Mouse (Mus musculus) left cerebral cortex, adult 9 months (tissue): ENCODE results near the gene Grpel1.

Source experiments
- DNase-seq, 2 experiments: peaks; one replicate each; pipeline ENCODE4 v3.0.0; 2022; ENCODE audit warnings: low spot score in 2 of 2

The Grpel1 gene

DNA sequence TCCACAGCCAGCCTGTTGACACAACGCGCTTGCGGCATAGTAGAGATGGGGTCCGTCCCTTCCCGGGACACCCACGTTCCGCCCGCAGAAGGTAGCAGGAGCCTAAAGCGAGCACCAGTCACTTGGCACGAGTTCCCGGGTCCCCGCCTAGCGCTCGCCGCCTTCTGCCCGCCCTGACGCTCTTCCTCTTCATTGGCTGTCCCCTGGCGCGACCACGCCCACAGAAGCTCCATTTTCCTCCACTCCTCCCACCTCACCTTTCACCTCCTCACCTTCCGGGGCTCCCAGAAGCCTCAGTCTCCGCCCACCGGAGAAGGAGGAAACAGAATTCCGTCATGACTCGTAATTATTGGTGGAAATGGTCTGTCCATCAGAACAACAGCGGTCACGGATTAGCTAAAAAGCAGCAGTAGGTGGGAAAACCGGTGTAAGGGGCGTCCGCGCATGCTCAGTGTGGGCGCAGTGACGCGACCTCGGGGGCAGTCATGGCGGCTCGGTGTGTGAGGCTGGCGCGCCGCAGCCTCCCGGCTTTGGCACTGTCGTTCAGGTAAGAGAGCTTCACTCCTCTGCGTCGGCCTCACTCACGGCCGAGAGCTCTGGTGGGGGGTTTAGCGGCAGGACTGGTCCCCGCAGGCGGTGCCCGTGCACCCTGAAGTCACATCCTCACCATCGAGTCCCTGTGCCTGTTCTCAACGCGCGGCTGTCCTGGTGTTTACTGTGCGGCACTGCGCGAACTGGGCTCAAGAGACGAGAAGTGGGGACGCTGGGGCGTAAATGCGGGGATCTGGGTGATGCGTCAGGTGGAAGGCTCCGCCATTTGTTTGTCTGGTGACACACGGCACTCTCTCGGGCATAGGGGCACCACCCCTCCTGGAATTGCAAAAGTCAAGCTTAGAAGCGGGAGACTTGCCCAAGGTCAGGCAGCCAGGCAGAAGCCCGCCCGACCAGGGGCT, at the start of gene Grpel1:
Gene Grpel1 (plus strand): TSS at position 290 of the 953 bp plus-strand sequence.
- peak; percentile 99 to 100 for DNase-seq

DNA sequence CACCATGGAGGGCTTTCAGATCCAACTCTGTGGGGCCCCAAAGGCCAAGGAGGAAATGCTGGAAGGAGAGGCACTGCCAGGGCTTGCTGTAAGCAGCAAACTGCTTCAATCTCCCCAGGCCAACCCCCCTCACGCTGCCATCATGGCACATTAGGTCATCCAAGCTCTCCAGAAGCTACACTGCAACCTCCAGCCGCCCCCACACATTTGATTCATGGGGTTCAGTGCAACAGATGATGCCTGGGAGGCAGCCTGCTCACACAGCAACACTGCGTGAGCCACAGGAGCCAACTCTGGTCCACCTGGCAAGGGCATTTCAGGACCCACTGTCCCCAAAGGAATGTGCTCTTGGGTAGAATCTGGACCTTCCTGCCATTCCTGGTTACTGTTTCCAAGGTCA, 44.9 kb upstream of the Grpel1 start:
- DNase-seq, result no peak

DNA sequence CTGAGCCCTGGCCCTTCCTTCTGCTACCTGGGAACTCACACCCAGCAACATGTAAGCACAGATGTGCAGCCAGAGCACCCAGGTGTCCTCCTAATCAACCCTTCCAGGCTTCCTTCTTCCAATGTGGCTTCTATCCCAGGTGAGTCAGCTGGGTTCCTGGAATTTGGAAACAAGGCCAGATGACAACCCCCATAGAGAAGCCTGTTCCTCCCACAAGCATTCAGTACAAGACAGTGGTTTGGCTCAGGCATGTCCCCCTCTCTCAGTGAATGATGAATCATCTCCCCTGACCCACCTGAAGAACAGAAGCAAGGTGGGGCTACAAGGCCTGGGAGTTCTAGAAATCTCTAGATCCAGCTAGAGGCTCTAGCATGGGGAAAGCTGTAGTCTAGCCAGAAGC, 42.1 kb upstream of the Grpel1 start:
- no peak for DNase-seq

DNA sequence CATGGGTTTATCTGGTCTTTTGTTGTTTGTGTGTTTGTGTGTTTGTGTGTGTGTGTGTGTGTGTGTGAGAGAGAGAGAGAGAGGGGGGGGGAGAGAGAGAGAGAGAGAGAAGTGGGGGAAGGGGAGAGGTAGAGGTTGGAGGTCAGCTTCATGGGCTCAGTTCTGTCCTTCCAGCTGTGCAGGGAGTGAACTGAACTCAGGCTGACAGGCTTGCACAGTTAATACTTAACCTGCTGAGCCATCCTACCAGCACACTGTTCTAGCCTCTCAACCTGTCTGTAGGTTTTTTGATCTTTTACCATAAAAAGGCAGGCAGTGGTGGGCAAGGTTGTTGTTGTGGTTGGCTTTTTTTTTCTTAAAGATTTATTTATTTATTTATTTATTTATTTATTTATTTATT, 40.1 kb upstream of the Grpel1 start:
- no peak for DNase-seq

DNA sequence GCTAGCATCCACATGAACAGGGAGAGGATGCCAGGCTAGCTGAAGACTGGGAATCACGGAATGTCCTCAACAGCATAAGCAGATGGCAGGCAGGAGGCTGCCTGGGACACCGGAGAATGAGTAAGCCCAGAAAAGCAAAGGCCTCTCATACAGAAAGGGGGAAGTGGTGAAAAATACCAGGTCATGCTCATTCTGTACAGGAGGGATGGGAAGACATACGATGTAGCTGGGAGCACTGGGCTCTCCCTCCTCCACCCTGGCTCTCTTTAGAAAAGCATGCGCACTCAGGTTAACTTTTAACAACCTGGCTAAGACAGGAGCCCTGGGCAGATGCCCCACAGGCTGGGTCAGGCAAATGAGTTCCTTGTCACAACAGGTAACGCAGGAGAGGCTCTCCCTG, 38.4 kb upstream of the Grpel1 start:
- DNase-seq, result peak in 1 of 2 experiments; percentile 64

DNA sequence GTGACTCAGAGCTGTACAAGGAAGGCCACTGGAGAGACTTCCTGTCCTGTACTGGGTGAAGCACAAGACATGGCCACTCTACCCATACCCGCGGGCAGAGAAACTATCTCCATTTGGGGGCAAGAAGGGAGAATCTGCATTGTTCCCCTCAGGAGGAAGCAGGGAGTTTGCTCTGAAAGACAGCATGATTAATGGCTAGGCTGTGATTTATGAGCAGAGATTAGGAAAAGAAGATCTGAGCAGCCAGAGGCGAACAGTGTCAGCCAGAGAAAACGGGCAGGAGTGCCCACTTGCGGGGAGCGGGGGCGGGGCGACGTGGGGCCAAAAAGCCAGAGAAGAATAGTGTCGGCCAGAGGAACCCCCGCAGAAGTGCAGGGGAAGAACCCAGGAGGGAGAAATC, 37.0 kb upstream of the Grpel1 start:
- no peak for DNase-seq

DNA sequence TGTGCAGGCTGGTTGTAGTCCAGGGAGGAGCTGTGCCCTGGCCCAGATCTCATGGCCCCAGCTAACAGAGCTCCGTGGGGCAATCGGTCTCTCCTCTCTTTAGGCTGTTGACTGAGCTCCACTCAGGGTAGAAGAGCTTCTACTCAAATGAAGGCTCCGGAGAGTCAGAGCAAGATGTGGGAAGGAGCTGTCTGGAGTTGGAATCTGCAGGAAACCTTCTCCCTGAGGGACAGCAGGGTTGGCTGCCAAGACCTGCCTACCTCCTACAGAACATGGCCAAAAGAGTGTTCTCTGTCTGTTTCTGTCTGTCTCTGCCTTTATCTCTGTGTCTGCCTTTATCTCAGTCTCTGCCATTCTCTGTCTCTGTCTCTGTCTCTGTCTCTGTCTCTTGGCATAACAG, 35.2 kb upstream of the Grpel1 start:
- DNase-seq, result no peak

DNA sequence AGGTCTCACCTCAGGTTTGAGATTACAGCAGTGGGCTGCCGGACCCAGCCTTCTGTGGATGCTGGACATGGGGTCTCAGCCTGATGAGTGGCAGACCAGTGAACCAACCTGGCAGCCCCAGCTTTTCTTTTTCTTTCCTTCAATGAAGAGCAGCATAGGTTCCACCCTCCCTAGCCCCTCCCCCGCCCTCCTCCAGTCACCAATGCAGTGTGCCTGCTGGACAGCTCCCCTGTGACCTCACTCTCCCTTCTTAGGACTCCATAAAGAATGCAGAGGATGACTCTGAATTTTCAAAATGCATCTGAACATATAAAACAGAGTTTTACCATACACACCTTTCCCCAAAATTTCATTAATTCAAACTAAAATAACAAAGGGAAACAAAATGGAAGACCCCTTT, 33.1 kb upstream of the Grpel1 start:
- DNase-seq, result no peak

DNA sequence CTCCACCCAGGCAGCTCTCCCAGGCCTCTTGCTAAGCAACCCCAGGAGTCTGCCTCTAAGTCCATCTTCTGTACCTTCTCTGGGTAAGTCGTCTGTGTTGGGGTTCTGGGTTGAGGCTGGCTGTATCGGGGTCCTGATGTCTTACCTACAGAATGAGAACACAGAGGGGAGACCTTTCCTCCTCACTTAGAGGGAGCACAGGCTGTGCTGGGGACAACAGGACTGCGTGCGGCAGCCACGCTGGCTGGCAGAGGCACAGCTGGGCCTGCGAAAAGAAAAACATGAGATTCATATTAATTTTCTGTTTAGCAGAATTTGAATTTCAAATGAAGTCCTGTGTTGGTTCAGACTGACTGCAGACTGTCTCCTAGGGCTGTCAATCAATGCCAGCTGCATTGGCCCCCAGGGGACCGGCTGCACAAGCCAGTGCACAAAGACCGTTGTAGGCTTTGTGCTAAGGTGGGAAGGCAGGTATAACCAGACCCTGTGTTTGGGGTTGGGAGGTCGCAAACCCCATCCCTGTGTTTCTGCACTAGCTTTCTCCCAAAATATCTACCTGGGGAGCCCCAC, 30.3 kb upstream of the Grpel1 start:
- no peak for DNase-seq

DNA sequence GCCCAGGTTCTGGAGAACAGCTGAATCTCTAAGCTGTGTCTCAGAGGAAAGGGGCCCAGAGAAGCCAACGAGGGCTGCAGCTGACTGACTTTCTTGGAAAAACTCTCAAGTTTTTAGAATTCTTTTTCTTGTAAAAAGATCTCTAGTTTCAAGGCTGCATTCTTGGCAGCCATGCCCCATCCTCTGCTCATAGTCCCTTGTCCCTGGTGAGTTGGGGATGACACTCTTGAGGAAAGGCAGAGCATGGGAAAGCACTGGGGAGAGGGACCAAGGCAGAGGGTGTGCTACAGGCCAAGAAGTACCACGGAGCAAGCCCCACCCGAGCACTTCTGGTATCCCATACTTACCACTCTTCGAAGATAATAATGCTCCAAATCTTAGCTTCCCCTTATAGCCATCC, 27.9 kb upstream of the Grpel1 start:
- DNase-seq, result no peak

DNA sequence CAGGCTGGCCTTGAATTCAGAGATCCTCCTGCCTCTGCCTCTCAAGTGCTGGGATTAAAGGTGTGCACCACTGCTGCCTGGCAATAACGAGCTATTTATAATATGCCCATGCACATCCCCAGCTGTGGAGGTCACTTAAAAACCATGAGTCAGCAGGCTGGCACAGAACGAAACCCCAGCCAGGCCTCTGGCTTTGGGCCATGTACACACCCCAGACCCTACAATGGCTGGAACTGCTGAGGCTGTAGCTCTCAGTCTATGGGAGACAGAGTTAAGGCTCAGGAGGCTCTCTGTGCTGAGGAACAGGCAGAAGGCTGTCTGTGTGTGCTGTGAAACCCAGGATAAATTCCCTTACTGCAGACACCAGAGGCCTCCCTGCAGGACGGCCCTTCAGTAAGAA, 24.1 kb upstream of the Grpel1 start:
- DNase-seq, result no peak

DNA sequence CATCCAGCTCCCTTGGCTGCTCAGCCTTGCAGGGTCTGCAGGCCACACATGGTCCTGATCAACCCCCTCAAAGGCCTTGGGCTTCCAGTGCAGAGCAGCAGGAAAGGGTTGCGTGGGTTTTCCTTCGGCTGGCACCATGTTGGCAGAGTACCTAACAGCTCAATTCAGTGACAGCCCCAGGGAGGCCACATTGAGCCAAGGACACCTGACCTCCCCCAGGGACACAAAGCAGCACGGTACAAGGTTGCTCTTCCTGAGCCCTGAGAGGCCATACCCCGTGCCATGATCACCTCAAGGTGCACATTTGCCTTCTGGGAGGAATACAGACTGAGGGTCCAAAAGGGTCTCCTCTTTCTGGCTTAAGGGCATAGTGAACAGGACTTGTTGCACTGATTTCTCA, 20.2 kb upstream of the Grpel1 start:
- DNase-seq, result no peak

DNA sequence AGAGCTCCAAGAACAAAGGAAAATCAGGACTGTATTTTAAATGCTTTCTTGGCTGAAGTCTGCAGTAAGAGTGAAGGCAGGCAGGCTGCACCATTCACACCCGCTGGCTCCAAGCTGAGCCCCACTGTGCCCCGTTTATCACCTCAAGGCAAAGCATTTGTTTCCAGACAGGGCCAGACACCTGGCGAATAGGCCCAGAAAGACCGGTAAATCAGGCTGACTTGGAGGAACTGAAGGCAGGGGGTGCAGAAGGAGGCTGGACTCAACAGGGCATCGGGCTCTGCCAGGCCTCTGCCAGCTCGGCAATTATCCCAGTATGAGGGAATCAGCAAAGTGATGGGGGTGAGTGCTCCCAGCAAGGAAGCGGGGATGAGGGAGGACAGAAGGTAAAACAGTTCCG, 19.8 kb upstream of the Grpel1 start:
- no peak for DNase-seq

DNA sequence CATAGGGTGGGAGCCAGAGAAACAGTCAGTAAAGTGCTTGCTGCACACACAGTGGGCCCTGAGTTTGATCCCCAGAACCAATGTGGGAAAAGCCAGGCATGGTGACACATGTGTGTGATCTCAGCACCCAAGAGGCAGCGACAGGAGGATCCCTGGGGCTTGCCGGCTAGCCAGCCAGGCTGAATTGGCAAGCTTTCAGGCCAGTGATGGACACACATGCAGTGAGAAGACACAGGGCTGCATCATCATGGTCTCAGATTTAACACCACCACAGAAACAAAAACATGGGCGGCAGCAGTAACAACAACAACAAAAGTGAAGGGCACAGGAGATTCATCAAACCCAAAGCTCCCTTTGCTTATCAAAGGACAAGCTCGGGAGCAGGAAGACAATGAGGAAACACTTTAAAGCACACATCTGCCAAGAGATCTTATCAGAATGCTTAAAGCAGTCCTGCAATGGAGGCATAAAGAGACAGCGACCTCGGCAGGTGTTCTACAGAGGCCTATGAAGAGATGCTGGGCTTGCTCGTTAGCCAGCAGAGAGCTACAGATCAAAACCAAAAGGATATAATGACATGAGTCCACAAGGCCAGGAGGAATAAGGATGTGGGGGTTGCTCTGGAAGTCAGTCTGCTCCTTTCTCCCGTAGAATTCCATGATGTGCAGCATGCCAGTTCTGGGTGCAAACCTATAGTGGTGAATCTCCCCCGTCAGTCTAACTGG, 18.5 kb upstream of the Grpel1 start:
- DNase-seq, result no peak

DNA sequence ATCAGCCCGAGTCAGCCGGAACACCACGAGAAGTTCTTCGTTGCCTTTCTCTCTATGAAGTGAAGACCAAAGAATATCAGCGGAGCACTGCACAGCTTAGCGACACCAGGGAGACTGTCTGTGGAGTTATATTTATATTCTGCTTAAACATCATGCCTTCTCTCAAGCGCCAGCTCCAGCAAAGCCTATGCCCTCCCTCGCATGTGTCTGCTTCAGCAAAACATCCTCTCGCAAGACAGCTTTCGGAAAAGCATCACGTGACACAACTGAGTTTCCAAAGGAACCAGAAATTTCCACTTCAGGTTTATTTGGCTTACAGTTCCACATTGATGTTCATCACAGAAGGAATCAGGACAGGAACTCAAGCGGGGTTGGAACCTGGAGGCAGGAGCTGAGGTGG, 16.9 kb upstream of the Grpel1 start:
- DNase-seq, result no peak

DNA sequence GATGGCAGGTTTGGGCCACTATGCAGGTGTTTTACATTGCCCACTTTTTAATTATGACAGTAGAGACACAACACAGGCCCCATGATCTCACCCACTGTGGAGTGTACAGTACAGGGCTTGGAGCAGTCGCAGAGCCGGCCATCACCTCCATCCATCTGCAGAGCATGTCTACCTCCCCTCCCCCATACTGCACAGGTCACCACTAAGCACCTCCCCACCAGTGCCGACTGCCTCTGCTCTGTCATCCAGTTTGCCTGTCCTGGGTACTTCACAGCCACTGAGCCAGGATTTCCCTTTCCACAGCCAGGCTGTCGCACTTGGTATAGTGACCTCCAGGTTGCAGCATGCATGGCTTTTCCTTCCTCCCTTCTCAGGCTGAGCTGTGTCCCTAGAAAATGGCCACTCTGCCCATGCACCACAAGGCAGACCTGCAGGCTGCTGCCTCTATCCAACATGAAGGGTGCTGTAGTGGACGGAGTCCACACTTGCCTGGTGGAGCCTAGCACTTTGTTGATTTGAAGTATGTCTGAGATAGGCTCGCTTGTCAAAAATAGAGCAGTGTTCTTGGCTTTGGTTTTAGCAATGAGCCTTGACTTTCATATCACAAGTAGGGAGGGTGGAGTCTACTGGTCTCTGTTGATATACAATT, 15.0 kb upstream of the Grpel1 start:
- DNase-seq, result no peak

DNA sequence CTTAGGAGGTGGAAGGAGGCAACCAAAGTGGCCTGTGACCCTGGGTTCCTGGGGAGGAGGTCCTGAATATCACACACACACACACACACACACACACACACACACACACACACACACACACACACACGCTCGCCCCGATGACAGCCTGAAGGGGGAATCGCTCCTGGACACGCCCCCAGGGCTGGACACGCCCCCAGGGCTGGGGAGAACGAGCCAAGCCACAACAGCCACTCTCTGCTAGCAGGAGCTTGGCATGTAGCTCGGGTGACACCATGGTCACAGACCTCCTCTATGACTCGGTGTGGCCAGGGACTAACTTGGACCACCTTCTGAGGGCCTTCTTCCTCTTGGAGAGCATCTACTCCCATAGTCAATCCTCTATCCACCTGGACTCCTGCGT, 13.7 kb upstream of the Grpel1 start:
- DNase-seq, result no peak

DNA sequence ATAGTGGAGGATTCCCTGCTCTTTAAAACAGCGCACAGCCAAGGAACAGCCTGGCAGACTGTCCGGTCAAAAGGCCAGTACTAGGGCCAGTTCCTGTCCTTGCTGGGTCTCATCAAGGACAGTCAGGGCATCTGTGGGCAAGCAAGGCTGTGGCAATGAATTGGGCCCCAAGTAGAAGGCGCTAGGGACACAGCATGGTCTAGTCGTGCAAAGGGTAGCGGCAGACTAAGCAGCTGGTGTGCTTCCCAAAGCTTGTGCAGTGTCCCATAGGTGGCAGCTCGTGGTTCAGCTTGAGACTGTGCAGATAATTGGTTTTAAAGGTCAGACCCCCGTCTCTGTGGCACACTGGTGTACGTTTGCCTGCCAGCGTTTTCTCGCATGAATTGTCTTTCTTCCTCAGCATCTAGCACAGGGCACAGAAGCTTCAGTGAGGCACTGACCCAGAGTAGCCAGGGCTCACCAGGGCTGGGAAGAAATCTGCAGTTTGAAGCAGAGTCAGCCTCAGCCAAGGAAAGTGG, 12.9 kb upstream of the Grpel1 start:
- DNase-seq, result no peak

DNA sequence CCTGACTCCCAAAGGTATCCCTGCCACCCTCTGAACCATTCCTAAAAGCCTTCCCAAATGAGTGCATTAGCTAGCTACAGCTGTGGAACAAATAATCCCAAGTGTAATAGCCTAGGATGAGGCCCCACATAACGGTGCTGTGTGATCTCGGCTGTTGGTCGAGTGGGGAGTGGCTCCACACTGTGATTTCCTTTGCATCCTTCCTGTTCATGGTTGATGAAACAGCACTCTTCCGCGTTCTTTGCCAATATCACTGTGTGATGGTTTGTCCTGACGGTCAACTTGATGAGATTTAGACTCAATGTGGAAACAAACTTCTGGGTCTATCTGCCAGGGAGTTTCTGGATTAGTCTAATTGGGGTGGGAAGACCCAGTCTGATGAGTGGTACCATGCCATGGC, 12.0 kb upstream of the Grpel1 start:
- no peak for DNase-seq

DNA sequence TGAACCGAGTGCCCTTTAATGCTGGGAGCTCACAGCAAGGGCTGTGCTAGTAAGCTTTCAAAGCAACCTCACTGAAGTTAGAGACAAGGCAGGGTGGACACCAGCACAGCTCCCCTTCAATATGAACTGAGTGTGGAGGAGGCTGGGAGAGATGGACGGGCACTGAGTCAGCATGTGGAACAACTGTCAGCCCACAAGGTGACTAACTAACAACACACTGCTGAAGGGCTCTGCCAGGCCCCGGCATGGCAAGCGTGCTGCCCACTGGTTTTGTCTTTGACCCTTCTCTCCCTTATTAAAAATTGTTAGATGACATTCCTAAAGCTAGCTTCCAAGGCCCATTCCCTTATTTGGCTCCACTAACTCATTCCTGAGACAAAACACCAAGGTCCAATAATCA, 7.1 kb upstream of the Grpel1 start:
- no peak for DNase-seq

DNA sequence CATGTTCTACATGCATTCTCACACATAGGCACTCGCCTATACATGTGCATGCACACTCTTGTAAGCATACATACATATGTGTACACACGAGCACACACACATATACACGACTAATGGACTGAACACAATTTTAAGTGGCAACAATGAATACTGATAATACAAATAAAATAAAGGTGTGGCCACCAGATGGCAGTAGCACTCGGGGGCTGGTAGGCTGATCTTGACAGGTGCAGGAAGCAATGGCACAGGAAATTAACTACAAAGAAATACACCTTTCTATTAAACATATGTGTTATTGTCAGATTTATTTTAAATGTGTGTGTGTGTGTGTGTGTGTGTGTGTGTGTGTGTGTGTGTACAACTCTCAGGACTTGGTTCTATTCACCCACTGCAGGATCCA, 5.9 kb upstream of the Grpel1 start:
- DNase-seq, result no peak

DNA sequence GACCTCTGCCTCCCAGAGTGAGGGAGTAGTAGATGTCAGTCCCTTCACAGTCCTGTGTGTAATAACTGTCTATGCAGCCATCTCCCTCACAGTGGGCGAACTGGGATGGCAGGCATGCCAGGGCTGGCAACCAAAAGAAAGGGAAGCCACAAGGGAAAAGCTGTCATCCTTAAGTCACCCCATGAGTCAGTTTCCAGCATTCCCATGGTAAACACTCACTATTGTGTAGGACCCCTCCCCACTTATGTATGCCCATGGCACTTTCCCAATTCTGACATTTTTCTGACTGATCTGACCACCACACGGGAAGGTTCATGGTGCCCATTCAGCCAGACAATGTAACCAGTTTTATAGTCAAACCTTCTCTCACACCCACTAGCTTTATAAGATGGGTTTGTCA, 4.1 kb upstream of the Grpel1 start:
- no peak for DNase-seq
